Mouse (Mus musculus): ENCODE data around the gene Wdr48.

- TF ChIP-seq CTCF (IDR thresholded peaks at IDR 0.05; ENCODE audit: borderline replicate concordance, control insufficient read depth, extremely low read depth, insufficient read depth, low read length, poor library complexity) (no peak), POLR2A (IDR thresholded peaks at IDR 0.05; ENCODE audit: control insufficient read depth, extremely low read depth, insufficient read depth, low read length, poor library complexity) (no peak)
These were observed 4.8 kb downstream of the Wdr48 start for GRCm38 (mm10) chr9:119899446-119899845.
